Mouse (Mus musculus) thymus, postnatal 14 days (tissue): ENCODE measurements around the gene Dusp18.
"Not testable (repeated sequence)": the region's sequence is repeated elsewhere in the genome, so short reads cannot be mapped to it uniquely, and the experiment has no call there.

ENCODE experiments used
- DNase-seq: peaks from one replicate; pipeline ENCODE4 v3.0.0; 2021

Dusp18 gene

DNA sequence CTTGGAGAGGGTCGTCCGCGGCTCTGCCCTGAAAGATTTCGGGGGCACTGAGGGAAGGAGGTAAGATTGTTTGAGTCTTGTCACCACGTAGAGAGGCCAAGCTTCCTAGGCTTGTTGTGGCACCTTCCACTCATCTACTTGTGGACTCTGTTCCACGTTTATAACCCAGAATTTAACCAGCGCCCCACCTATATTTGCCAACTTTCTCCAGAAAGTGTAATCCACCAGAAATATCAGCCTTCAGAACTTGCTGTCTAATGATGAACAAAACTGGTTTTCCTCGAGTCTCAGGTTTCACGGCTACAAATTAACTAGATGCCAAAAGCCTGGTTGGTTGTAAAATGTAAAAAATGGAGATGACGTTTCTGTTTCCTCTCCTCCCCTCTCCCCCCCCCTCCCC, 418 bp downstream of the Dusp18 start:
- DNase-seq: no peak

DNA sequence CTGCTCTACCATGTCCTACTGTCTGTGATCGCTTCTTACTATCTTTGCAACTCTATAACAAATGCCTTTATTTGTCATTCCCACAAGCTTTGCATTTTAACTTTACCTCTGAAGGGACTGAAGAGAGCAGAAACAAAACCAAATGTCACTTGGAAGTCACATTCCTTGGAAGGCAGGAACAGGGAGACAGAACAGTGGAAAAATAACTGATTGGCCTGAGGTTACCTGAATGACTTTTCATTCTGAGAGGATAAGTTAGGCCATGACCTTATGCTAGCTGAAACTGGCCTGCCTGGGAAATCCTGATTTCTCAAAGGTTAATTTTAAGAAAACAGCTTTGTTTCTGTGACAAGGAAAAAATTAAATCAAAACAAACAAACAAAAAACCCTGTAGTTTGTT, 893 bp downstream of the Dusp18 start:
- DNase-seq: no peak

DNA sequence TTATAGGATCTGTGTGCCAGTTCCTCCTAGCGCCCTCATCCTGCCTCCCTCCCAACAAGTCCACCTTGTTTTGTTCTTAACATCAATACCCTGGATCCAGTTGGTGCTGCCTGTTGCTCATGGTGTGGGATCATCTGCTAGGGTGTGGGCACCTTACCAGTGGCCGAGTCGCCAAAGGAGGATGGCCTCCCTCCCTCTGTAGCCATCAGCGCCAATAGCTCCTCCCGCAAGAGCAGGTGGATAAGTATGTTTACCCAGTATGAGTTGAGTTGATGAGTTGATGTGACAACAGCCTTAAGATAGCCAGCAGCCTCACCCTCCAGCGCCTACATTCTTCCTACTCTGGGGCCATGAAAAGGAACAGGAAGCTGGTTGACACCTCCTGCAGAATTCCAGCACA, 5.3 kb downstream of the Dusp18 start:
- no peak for DNase-seq

DNA sequence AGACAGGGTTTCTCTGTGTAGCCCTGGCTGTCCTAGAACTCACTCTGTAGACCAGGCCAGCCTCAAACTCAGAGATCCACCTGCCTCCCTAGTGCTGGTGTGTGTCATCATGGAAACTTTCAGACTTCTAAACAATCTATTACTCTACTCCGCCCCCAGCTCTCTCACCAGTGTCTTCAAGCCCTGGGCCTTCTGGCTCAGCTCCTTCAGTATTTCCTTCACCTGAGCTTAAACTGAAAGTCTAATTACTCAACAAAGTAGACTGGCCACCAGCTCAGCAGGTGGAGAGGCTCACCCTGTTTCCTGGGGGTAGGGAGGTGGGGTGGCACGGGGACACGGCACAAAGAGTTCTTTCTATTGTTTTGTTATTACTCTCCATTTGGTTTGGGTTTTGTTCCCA, 7.5 kb downstream of the Dusp18 start:
- no peak for DNase-seq

DNA sequence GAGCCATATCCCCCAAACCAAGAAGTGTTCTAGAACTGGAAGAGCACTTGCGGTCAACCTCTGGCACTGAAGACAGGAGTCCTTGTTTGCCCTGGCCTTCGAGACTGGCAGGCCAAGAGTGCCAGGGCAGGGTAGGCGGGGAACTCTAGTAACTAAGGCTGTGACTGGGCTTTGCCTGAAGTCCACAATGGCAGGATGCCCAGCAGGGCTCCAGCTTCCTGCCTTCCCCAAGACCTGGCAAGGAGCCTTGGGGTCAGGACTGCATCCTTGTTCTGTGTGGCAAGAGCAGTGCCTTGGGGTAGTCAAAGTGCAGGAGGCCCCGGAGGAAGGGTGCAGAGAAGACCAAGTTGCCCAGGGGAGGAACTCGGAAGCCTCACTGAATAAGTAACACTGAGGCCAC, 8.0 kb downstream of the Dusp18 start:
- no peak for DNase-seq

DNA sequence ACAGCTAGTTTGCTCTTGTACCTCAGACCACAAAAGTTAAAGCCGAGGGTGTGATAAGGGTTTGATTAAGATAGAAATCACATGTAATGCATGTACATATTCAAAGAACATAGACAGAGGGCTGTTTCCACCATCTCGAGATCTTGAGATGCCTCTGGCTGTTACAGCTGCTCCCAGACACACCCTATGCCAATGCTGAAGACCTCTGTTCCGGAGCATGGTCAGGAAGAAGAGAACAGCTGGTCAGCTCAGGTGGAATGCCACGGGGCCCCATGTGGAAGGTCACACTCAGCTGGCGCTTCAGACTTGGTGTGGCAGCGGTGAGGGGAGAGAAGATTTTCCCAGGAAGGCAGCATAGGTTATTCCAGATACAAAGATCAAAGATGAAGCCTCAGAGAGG, 9.6 kb downstream of the Dusp18 start:
- no peak for DNase-seq

DNA sequence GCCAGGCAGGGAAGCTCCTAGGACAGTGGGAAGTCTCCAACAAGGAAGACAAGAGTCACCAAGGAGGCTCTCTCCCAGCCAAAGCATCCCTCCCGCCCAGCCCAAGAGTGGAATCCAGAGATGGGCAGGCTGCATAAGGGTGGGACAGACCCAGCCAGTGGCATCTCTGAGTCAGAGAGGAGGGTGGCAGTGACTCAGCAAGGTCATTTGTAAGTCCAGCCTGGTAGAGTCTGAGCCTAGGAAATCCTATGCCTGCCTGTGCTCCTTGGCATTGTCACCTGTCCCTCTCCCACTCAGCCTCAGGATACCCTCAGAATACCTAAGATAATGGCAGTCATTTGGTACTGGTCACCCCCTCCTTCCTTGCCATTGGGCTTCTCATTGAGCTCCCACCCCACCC, 10.4 kb downstream of the Dusp18 start:
- DNase-seq: no peak

DNA sequence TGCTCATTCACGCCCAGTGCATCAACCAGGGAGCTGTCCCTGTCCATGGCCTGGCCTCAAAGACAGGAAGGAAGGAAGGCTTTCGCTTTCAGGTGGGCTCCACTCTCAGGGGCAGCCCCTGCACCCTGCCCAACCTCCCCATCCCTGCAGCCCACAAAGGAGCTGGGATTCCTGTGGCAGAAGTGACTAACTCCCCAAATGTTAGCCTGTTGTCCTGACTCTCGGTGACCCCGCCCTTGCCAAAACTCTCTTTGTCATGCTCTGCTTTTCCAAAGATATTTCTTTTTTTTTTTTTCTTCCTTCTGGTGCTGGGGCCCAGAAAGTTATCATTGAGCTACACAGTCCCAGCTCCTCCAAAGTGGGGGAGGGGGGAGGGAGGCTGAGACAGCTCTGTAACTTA, 14.2 kb downstream of the Dusp18 start:
- DNase-seq: no peak

DNA sequence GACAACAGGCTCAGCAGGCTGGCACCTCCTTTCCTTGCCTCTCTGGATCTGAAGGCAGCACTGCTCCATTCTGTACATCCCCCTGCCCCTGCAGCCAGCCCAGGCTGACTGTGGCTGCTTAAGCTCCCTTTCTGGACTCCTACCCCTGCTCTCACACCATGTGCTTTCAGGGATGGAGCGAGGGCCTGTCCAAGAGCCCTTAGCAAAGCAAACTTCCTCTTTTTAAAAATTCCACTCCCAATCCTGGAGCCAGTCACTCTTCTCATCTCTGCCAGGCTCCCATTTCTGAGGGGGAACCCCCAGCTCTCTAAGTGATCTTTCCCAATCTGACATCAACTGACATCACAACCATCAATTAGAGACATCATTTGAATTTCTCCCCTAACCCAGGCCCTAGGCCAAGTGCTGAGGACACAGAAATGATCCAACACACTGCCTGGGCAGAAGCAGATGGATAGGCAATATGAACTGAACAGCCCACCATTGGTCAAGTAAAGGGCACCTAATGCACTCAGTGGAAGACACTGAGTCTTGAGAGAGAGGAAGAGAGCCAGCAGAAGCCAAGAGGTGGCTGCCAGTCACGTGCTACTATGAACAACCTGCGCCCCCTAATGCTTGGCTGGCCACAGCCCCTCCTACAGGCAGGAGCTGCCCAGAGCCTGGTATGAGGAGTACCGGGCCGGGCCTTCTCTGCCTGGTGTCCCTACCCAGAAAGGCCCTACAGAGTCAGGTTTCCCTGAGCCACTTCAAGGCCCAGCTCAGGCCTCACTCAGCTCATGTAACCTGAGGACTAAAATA, 15.7 kb downstream of the Dusp18 start:
- DNase-seq: no peak

DNA sequence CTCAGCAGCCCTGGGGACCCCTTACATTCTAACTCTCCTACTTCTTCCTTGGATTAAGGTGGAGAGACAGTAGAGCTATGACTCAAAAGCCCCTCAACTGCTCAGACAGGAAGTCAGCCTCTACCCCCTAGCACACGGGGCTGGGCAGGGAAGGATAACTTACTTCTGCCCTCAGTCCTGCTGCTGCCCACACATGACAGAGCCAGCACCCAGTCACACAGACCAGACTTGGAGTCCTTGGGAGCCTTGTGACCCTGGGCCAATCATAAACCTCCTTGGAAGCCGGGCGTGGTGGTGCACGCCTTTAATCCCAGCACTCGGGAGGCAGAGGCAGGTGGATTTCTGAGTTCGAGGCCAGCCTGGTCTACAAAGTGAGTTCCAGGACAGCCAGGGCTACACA, 16.4 kb downstream of the Dusp18 start:
- not testable (repeated sequence) for DNase-seq

DNA sequence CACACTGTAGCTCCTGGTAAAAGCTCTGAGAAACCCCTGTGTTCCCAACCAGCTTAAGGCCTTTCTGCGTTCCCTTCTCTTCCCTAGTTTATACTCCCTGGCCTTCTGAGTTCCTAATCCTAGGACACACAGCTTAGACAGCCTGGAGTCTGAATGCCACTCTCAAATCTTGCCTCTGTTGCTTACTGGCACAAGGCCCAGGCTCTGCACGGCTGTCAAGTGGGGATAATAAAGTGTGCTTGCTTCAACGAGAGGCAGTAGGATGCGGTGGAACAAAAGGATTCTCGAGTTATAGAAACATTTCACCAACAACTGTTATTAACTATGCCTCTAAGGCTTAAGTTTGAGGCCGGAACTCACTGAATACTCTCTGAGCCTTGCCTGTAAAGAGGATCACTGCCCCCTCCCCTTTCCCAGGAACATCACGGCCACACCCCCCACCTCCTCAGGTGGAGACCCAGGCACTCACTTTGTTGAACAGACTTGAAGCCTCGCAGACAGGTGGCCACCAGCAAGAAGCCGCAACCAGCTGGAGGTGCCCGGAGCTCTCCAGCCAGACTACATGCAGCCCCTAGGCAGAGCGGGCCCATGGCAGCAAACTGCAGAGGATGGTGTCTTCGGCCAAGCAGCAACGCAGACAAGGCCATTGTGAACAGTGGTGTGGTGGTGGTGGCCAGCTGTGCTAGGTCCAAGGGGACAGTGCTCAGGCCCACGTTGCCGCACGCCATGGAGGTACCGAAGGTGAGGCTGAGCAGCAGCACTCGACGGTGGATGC, 17.2 kb downstream of the Dusp18 start:
- peak; percentile 12 for DNase-seq

DNA sequence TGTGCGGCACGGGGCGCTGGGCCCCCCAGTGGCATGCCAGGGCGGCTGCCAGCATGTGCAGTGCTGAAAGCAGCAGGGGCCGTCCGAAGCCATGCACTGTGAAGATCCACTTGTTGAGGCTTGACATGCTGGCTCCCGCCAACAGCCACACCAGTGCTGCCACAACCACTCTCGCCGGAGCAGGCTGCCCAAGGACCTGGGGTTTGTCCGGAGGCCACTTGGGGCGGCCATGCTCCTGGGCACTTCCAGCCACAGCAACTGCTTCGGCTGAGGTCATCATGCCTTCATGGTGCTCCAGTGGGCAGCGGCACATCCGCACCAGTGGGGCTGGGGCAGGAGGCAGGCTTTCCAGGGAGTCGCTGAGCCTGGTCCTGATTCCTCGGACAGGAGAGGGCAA, 17.8 kb downstream of the Dusp18 start:
- peak; percentile 33 for DNase-seq

DNA sequence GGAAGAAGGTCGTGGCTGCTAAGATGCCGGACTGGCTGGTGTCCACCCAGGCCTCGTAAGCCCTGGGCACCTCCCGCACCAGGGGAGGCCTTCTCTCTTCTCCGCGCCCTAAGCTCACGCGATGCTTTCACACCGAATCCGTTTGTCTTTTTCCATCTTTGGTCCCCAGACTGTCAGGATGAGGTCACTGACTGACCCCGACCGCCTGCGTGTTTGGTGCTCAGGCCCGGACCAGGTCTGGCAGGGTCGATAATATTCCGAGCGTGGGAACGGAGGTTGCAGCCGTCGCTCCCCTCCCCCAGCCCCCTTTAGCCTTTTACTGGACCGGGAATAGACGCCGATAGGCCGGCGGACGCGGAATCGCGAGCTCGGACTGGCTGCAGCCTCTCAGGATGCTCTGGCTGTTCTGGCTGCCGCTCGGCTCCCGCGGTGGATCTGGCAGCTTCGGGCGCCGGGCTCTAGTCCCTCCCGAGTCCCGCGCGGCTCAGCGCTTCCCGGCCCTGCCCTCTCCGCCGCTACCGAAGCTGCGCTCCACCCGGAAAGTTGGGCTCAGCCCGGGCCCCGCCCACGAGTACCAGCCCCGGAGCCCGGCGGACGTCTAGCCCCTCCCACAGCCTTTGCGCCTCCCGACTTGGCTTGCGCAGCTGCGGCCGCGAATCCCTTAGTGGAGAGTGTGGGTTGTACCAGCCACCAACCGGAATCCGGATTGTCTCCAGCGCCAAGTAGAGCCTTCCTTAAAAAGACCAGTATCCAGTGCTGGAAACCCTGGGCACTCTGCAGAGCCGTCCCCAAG, 18.5 kb downstream of the Dusp18 start:
- peak; percentile 90 for DNase-seq

DNA sequence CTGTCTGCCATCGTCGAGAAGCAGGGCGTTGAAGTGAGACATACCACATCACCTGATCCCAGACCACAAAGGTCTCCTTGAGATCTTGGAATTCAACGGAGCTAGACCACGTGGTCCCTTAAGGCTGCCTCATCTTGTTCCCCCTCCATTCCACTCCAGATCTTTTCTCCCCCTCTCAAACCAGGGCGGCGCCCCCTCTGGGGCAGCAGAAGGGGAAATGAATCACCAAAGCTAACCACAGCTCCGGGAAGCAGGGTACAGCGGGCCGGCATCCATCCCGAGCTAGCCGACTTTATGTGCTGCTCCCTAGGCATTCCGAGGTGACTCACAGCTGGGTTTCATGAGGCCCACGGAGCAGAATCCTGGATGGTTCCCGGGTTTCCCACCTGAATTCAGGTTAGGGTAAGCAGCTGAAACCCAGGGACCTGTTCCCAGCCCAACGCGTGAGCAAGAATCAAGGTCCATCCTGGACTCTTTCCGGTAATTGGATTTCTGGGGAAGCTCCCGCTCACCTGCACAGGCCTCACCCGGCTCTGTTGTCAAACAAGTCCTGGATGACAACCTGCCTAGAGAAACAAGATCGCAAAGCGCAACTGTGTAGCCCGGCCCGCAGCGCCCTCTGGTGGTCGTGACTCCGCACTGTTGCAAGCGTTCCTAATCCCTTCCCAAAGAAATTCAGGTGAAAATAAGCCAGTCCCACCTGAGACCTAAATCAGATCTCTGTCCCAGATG, 19.2 kb downstream of the Dusp18 start, which contains the start of gene Slc35e4:
Slc35e4 (minus strand) TSS at position 556 of the 732 bp plus-strand sequence.
- DNase-seq: peak; percentile 80

DNA sequence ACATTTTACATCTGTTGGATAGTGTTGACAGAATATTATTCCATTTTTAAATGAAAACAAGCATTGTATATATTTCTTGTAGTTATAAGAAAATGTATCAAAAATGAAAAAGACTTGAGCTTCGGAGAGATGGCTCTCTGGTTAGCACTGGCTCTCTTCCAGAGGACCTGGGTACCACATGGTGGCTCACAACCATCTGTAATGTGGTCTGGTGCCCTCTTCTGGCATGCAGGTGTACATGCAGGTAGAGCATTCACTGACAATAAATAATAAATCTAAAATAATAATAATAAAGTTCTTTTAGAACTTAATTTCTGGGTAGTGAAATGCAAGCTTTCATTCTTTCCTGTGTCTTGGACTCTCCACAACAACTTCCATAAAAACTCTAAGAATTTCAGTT, 23.7 kb downstream of the Dusp18 start:
- DNase-seq: no peak

DNA sequence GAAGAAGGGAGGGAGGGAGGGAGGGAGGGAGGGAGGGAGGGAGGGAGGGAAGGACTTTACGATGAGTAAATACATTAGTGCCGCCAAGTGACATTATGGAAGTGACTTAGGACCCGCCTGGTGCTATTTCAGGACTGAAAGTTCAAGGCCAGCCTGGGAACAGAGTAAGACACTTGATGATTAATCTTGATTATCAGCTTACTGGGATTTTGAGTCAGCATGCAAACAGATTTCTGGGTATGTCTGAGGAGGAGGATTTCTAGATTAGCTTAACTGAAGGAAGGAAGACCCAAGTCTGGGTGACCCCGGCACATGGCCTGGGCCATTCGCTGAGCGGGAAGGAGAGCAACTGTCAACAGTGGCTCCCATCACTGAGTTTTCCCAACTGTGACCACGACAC, 25.4 kb downstream of the Dusp18 start:
- DNase-seq: no peak

DNA sequence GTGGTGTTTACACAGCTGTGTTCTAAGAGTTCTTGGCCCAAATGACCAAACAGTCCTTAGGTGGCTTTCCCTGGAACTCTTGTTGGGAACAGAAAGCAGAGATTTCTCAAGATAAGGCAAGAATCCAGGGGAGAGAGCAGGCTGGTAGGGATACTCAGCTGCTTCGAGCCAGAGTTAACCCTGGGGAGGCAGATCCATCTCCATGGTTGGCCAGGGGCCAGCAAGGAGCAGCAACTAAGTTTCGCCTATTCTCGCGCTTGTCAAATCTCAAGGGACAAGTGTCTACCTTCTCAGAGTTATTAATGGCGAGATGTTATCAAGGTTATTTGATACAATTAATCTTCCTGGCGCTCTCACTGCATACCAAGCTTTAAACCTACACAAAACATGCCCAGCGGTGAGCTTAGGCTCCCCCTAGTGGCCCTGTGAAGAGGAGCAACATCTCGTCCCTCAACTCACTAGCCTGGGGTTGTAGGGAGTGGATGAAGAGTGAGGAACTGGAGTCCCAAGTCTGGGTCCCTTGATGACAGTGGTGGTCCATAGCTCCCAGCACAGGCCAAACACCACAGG, 26.3 kb downstream of the Dusp18 start:
- DNase-seq: peak; percentile 55

DNA sequence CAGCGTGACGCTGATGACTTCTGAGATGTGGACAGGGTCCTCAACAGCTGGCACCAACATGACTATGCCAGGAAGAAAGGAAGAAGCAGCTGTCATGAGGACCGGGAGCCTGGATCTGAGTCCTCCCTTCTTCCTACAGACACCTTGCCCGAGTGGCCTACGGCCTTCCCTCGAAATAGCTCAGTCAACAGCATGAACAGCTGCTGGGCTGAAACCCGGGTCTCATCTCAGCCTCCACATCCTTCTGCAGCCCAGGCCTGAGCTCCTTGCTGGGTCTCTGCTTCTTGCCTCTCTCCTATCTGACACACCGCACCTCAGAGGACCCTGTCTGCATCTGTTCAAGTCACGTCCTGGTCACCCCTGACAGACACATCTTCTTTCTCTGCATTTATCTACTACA, 27.1 kb downstream of the Dusp18 start:
- DNase-seq: no peak

DNA sequence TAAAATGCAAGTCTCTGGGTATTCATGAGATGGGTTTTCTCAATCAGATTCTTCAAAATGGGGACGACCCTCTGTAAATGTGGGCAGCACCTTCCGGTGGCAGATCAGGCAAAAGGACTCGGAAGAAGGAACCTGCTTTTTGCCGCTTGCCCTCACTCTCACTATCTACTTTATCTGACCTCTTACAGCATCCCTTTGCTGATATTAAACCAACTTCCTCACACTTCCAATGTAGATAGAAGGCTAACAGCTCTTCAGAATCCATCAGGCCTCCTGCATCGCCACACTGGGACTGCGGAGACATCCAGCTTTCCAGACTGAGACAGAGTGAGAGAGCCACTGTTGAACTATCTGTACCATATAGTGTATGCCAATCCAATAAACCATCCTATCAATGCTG, 27.7 kb downstream of the Dusp18 start:
- no peak for DNase-seq

DNA sequence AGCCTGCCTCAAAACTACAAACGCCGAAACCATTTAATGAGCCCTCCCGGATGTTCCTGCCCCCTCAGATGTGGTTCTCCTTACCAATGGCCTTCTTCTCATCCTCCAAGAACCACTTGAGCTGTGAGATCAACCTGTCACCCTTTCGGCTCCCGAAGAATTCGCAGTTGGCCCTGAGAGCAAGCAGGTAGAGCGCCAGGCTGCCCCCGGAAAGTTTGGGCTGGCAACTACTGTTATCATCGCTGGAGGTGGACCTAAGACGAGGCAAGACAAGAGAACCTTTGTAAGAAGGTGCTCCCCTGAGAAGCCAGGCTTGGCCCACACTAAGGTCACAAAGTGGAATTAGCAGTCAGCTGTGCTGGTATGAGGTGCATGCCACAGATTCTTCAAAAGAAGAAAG, 30.9 kb downstream of the Dusp18 start:
- DNase-seq: no peak

DNA sequence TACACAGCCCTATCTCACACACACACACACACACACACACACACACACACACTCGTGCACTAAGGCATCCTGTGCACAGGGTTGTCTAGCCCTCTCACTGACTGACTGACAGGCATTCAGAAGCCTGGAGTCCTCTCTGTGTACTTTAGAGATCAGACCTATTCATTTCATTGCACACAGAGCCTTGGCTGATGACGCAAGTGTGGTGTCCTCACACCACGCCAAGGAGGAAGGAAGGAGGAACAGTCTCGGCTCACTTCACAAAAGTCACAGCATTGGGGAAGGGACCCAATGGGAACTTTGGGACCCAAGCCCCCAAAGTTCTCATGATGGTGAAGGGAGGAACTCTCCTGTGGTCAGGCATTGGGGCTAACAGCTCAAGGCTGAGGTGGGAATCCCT, 35.0 kb downstream of the Dusp18 start:
- no peak for DNase-seq

DNA sequence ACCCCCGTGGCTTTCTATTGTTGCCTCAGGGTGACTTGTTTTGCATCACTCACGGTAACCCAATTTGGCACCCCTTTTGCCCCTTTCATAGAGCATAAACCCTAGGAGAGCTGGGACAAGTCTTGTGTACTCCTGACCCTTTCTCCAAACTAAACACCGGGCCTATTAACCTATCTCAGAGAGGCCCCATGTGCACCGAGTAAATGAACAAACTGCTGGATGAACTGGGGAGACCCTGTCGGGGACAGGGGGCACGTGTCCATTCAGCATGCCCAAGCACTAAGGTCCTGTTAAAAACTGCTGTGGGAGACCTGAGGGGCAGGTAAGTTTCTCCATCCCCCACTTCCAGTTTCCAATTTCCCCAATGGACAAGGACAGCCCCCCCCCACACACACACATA, 35.9 kb downstream of the Dusp18 start:
- DNase-seq: no peak
